Mouse (Mus musculus) liver, adult 2 months (tissue): ENCODE data around the gene Scaf8. TPM values are rescaled to one million over a fixed set of nuclear protein-coding genes. Genes with fewer than 3 reads are reported as not detected.
"Not testable (repeated sequence)": the region's sequence is repeated elsewhere in the genome, so short reads cannot be mapped to it uniquely, and the experiment has no call there.

Experiments used
- DNase-seq: peaks from one replicate; pipeline ENCODE4 v3.0.0-alpha.2; 2011; ENCODE audit warnings: low read depth, low spot score; ENCODE audit errors: extremely low read depth
- H3K27ac ChIP-seq: fragments of 200-500 bp; replicated peaks from 2 replicates; pipeline ENCODE4 v1.5.1; 2012; ENCODE audit warnings: low read depth, mild to moderate bottlenecking, control low read depth, inconsistent platforms, low read length; ENCODE audit not compliant: insufficient read depth
- H3K27me3 ChIP-seq: fragments of 200-500 bp; 2 replicates; pipeline ENCODE4 v1.6.1; 2012; ENCODE audit warnings: mild to moderate bottlenecking, moderate library complexity, low read length, inconsistent platforms; ENCODE audit not compliant: control insufficient read depth, insufficient read depth
- H3K36me3 ChIP-seq: fragments of 200-500 bp; 2 replicates; pipeline ENCODE4 v1.6.1; 2012; ENCODE audit warnings: low read length, inconsistent platforms; ENCODE audit not compliant: control insufficient read depth, insufficient read depth
- H3K4me1 ChIP-seq: fragments of 200-500 bp; 2 replicates; pipeline ENCODE4 v1.6.1; 2011; ENCODE audit warnings: low read length; ENCODE audit not compliant: control insufficient read depth, insufficient read depth
- H3K4me3 ChIP-seq: fragments of 200-500 bp; 2 replicates; pipeline ENCODE4 v1.5.1; 2011; ENCODE audit warnings: low read depth, mild to moderate bottlenecking, control low read depth, low read length, moderate library complexity; ENCODE audit not compliant: insufficient read depth
- H3K79me2 ChIP-seq: fragments of 200-500 bp; 2 replicates; pipeline ENCODE4 v1.6.1; 2012; ENCODE audit warnings: inconsistent platforms, mild to moderate bottlenecking, low read length, moderate library complexity; ENCODE audit not compliant: control insufficient read depth, insufficient read depth
- H3K9ac ChIP-seq: fragments of 200-500 bp; 2 replicates; pipeline ENCODE4 v1.6.1; 2012; ENCODE audit warnings: low read depth, mild to moderate bottlenecking, control low read depth, inconsistent platforms, low read length
- CTCF ChIP-seq: fragments of 200-500 bp; IDR thresholded peaks from 2 replicates; pipeline ENCODE4 v1.5.1; 2011; ENCODE audit warnings: low read depth, low read length, control low read depth
- POLR2A ChIP-seq: fragments of 200-500 bp; IDR thresholded peaks from 2 replicates; pipeline ENCODE4 v1.6.1; 2011; ENCODE audit warnings: low read length, control low read depth; ENCODE audit not compliant: insufficient read depth; ENCODE audit errors: extremely low read depth
- WGBS: fragments of 180-500 bp; shearing (Covaris S2); methylation state at CpG from one replicate; pipeline ENCODE4 v1.1.7; 2018; 5-methylcytosine and 5-hydroxymethylcytosine counted together
- polyA plus RNA-seq: library from polyadenylated mRNA; depleted of rRNA; stranded (reverse); fragments of >200 nt; gene quantifications from 2 replicates; pipeline ENCODE4 v1.2.3, GENCODE M21; 2012
- total RNA-seq: library from RNA; depleted of rRNA; stranded (reverse); fragments of >200 nt; gene quantifications from 2 replicates; pipeline ENCODE4 v1.2.3, GENCODE M21; 2014

Gene Scaf8
- total and polyA plus RNA-seq, 2 experiments: 10.8 to 12.4 TPM

DNA sequence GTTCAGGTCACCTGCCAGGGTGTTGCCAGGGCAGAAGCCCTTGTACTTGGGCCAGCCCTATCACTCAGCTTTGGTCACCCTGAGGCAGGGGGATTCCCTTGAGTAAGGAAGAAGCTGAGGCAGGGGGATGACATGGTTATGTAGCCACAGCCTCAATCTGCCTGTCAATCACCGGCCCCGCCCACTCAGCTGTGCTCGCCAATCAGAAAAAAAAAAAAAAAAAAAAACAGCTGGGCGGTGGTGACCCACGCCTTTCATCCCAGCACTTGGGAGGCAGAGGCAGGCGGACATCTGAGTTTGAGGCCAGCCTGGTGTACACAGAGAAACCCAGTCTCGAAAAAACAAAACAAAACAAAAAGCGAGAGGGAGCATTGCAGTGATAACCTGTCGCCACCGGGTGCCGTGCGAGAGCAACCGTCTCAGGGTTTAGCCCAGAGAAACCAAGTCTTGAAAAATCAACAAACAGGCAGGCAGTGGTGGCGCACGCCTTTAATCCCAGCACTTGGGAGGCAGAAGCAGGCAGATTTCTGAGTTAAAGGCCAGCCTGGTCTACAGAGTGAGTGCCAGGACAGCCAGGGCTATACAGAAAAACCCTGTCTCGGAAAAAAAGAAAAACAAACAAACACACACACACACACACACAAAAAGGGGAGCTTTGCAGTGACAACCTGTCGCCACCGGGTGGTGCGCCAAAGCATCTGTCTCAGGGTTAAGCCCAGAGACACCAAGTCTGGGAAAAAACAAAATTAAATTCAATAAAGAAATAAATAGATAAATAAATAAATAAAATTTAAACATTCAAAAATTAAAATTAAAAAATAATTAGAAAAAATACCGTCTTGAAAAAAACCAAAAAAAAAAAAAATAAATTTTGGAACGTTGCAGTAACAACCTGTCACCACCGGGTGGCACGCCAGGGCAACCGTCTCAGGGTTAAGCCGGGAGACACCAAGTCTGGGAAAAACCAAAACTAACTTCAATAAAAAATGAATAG, 31.7 kb upstream of the Scaf8 start:
- H3K4me1 ChIP-seq, H3K36me3 ChIP-seq, H3K79me2 ChIP-seq, H3K27me3 ChIP-seq: not testable (repeated sequence)
- peak overlapping the region; percentile 41 for H3K4me3 ChIP-seq
- DNase-seq: peak; percentile 56
- 2% methylated on average over 25 of the region's 25 CpGs for WGBS
- H3K9ac ChIP-seq: peak overlapping the region; percentile 2; the same call in 1 of the 2 replicates
- peak overlapping the region; percentile 47 for H3K27ac ChIP-seq
- TF ChIP-seq CTCF: peak; percentile 66

DNA sequence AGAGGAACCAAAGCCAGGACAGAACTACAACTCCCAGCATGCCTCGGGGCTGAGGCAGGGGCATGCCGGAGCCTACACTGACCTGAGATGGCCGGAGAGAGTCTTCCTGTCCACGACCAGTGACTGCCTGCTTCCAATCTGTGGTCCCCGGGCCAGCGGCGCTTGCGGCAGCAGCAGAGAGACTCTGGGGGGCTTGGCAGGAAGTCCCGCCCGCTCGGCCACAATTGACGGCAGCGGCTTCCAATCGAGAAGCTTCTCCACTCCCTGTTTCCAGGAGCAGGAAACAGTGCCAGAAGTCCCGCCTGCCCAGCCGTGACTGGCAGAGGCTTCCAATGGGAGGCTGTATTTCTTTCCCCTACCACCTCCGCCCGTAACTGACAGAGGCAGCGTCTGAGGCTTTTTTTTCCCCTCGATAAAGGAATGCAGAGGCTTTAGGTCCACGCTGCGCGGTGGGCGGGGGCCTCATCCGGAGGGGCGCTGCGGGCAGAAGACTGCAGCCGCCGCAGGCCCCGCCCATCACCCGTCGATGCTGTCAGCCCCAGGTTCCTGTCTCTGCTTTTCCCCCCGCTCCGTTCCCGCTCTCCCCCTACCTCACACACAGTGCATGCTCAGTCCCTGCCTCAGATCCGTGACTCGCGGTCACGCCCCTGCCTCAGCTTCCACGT, 30.8 kb upstream of the Scaf8 start:
- Histone ChIP-seq H3K9ac (peak overlapping the region; percentile 88), H3K27me3 (no peaks in the 10 kb centered on the region), H3K79me2 (no peaks in the 10 kb centered on the region), H3K4me1 (no peaks in the 10 kb centered on the region), H3K27ac (peak overlapping the region; percentile 95), H3K4me3 (peak overlapping the region; percentile 74), H3K36me3 (no peaks in the 10 kb centered on the region)
- peak; percentile 90 for DNase-seq
- under 1% methylated on average over 40 of the region's 40 CpGs for WGBS
- no peak for TF ChIP-seq POLR2A
- TF ChIP-seq CTCF: no peak

DNA sequence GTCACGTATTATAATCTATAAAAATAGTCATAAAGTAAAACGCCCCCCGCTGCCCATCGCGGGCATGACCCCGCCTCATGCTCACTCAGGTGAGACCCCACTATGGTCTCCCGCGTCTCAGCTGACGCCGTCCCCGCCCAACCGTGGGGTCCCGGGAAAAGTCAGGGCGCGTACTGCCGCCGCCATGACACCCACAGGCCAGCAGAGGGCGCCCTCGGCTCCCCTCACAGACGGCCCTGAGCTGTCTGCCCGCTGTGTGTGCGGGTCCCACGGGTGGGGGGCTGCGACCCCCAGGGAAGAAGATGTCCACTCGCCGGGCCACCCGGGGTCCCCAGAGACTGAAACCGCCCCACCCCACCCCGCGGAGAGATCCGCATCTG, 30.2 kb upstream of the Scaf8 start:
- Histone ChIP-seq H3K27ac (peak overlapping the region; percentile 95), H3K4me3 (peak overlapping the region; percentile 74), H3K9ac (peak overlapping the region; percentile 88), H3K27me3 (no peaks in the 10 kb centered on the region), H3K4me1 (no peaks in the 10 kb centered on the region), H3K36me3 (no peaks in the 10 kb centered on the region), H3K79me2 (no peaks in the 10 kb centered on the region)
- WGBS: 1% methylated on average over 30 of the region's 31 CpGs
- TF ChIP-seq CTCF (peak; percentile 70), POLR2A (no peak)
- no peak for DNase-seq

DNA sequence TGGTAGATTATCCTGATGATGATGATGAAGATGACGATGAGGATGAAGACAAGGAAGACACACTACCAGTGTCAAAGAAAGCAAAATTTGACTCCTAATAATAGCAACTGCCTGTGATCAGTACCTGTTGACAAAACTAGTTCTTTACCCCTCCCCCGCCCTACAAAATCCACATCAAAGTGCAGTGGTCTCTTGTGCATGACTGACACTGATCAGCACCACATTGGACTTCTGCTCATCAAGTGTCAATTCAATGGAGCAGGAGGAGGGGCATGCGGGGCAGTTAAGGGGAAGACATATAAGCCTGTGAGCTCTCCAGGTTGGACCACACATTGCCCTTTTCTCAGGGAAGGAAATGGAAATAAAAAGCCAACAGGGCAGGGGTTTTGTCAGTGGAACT, 29.6 kb upstream of the Scaf8 start:
- DNase-seq: no peak
- Histone ChIP-seq H3K36me3 (no peaks in the 10 kb centered on the region), H3K79me2 (no peaks in the 10 kb centered on the region), H3K27ac (no peak overlapping the region), H3K4me3 (no peak overlapping the region), H3K4me1 (no peaks in the 10 kb centered on the region), H3K27me3 (no peaks in the 10 kb centered on the region), H3K9ac (no peak overlapping the region)
- TF ChIP-seq CTCF: no peak
- no peak for TF ChIP-seq POLR2A
- WGBS: 67% methylated on average over 3 of the region's 3 CpGs

DNA sequence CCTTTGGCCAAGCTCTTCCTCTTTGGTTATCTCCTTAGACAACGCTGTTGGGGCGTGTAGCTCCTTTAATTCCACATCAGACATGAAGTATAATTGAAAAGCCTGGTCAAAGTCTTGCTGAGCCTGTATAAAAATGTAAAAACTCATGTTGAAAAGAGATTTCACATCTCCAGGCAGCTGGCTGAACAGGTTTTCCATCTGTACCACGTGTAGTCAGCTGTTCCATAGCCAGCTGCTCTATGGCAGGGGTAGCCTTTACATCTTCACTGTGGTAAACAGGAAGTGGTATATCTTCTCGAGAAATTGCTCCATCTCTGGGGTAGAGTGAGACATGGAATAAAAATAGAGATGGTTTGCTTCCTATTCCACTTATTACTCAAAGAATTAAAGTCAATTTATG, 22.1 kb upstream of the Scaf8 start:
- no peak overlapping the region for H3K9ac ChIP-seq
- no peaks in the 10 kb centered on the region for H3K27me3 ChIP-seq
- no peak for TF ChIP-seq CTCF
- TF ChIP-seq POLR2A: no peak
- no peak for DNase-seq
- WGBS: 52% methylated on average over 4 of the region's 4 CpGs
- no peaks in the 10 kb centered on the region for H3K4me1 ChIP-seq
- H3K79me2 ChIP-seq: no peaks in the 10 kb centered on the region
- no peak overlapping the region for H3K27ac ChIP-seq
- no peak overlapping the region for H3K4me3 ChIP-seq
- H3K36me3 ChIP-seq: no peaks in the 10 kb centered on the region

DNA sequence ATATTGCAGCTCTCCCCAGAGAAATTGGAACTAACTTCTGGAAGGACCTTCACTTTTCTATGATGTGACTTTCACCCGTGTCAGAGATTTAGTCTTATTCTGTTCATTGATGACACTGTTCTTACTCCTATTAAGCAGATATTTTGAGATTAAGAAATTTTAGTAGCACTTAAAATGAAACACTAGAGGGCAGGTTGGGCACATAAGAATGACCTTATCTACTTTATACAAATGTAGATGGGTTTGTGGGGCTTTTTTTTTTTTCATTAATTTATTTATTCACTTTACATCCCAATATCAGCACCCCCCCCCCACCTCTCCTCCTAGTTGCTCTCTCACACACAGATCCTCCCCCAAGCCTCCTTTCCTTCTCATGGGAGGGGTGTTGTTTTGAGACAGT, 15.5 kb upstream of the Scaf8 start:
- not testable (repeated sequence) for H3K79me2 ChIP-seq, DNase-seq, H3K27me3 ChIP-seq, H3K36me3 ChIP-seq, H3K4me1 ChIP-seq, H3K27ac ChIP-seq, H3K9ac ChIP-seq, H3K4me3 ChIP-seq
- WGBS: 81% methylated on average over 1 of the region's 1 CpGs
